Mouse (Mus musculus) CH12.LX (cell line): ENCODE results near the gene Slc48a1.

ENCODE experiments used
- CHD2 ChIP-seq: IDR thresholded peaks from 2 replicates; pipeline ENCODE4 v1.6.1; 2011; ENCODE audit warnings: low read length, improper control_type of control experiment
- CTCF ChIP-seq, 2 experiments: IDR thresholded peaks in 1 of 2; conservative IDR thresholded peaks in 1 of 2; 2 replicates each; pipeline ENCODE4 v1.5.1; 2011 to 2012; ENCODE audit warnings: low read depth in 2 of 2, low read length in 2 of 2, improper control_type of control experiment in 1 of 2, inconsistent platforms in 1 of 2, mild to moderate bottlenecking in 1 of 2, moderate library complexity in 1 of 2
- ETS1 ChIP-seq: conservative IDR thresholded peaks from 2 replicates; pipeline ENCODE4 v1.6.1; 2012; ENCODE audit warnings: low read depth, mild to moderate bottlenecking, inconsistent platforms, low read length, improper control_type of control experiment, moderate library complexity
- HCFC1 ChIP-seq: IDR thresholded peaks from 2 replicates; pipeline ENCODE4 v1.6.1; 2012; ENCODE audit warnings: low read depth, mild to moderate bottlenecking, inconsistent platforms, low read length, improper control_type of control experiment
- NRF1 ChIP-seq: IDR thresholded peaks from 2 replicates; pipeline ENCODE4 v1.6.1; 2014; ENCODE audit warnings: low read depth, mild to moderate bottlenecking, inconsistent platforms, low read length, improper control_type of control experiment, moderate library complexity
- POLR2A ChIP-seq: IDR thresholded peaks from 2 replicates; pipeline ENCODE4 v1.6.1; 2011; ENCODE audit warnings: low read depth, mild to moderate bottlenecking, improper control_type of control experiment, low read length
- TCF12 ChIP-seq: IDR thresholded peaks from 2 replicates; pipeline ENCODE4 v1.6.1; 2014; ENCODE audit warnings: low read depth, mild to moderate bottlenecking, inconsistent platforms, low read length, improper control_type of control experiment

- no peak for TF ChIP-seq ETS1
- TF ChIP-seq CHD2 = no peak
- TF ChIP-seq CTCF (conservative IDR thresholded peaks at IDR 0.05 in 1 of 2, IDR thresholded peaks at IDR 0.05 in 1 of 2; ENCODE audit: low read depth in 2 of 2, low read length in 2 of 2) = peak; percentile 82 to 97
- no peak for TF ChIP-seq NRF1
- no peak for TF ChIP-seq POLR2A
- no peak for TF ChIP-seq HCFC1
- no peak for TF ChIP-seq TCF12
Observed at GRCm38 (mm10) chr15:97789761-97790505, 11.6 kb downstream of the Slc48a1 start.
